Mouse (Mus musculus): ENCODE results near the gene Adcy5.
A peak's percentile ranks its signal among the peaks of the same experiment; 100 is the strongest.

Gene Adcy5

GRCm38 (mm10) chr16:35208796-35209195, 54.1 kb downstream of the Adcy5 start:
- DNase-seq = no peak

- DNase-seq = no peak
Measured at GRCm38 (mm10) chr16:35209753-35210152, 55.1 kb downstream of the Adcy5 start.

GRCm38 (mm10) chr16:35215047-35215446, 60.4 kb downstream of the Adcy5 start:
- DNase-seq = no peak

GRCm38 (mm10) chr16:35215498-35215897, 60.8 kb downstream of the Adcy5 start:
- no peak for DNase-seq

- DNase-seq = peak; percentile 45 to 59
Measured at GRCm38 (mm10) chr16:35216826-35217491, 62.3 kb downstream of the Adcy5 start.

GRCm38 (mm10) chr16:35220412-35220811, 65.7 kb downstream of the Adcy5 start:
- DNase-seq = no peak

- DNase-seq = no peak
Measured at GRCm38 (mm10) chr16:35221581-35221980, 66.9 kb downstream of the Adcy5 start.

GRCm38 (mm10) chr16:35223930-35224329, 69.3 kb downstream of the Adcy5 start:
- no peak for DNase-seq

GRCm38 (mm10) chr16:35224716-35225115, 70.0 kb downstream of the Adcy5 start:
- no peak for DNase-seq

GRCm38 (mm10) chr16:35229582-35229981, 74.9 kb downstream of the Adcy5 start:
- no peak for DNase-seq

GRCm38 (mm10) chr16:35232153-35232750, 77.6 kb downstream of the Adcy5 start:
- DNase-seq = no peak

- DNase-seq = no peak
Measured at GRCm38 (mm10) chr16:35233329-35233728, 78.7 kb downstream of the Adcy5 start.

GRCm38 (mm10) chr16:35237091-35237490, 82.4 kb downstream of the Adcy5 start:
- DNase-seq = no peak

- DNase-seq = no peak
Measured at GRCm38 (mm10) chr16:35239318-35239965, 84.8 kb downstream of the Adcy5 start.

- DNase-seq = no peak
Measured at GRCm38 (mm10) chr16:35239966-35240730, 85.5 kb downstream of the Adcy5 start.

GRCm38 (mm10) chr16:35247364-35247763, 92.7 kb downstream of the Adcy5 start:
- DNase-seq = no peak

- no peak for DNase-seq
Measured at GRCm38 (mm10) chr16:35248825-35249224, 94.1 kb downstream of the Adcy5 start.

- no peak for DNase-seq
Measured at GRCm38 (mm10) chr16:35249763-35250162, 95.1 kb downstream of the Adcy5 start.

- no peak for DNase-seq
Measured at GRCm38 (mm10) chr16:35251690-35252089, 97.0 kb downstream of the Adcy5 start.

- no peak for DNase-seq
Measured at GRCm38 (mm10) chr16:35252967-35253366, 98.3 kb downstream of the Adcy5 start.

- DNase-seq = no peak
Measured at GRCm38 (mm10) chr16:35255981-35256380, 101.3 kb downstream of the Adcy5 start.

GRCm38 (mm10) chr16:35270353-35270934, 115.8 kb downstream of the Adcy5 start:
- DNase-seq = peak; percentile 72 to 84

- no peak for DNase-seq
Measured at GRCm38 (mm10) chr16:35270945-35271344, 116.3 kb downstream of the Adcy5 start.

Measured in lung, adult 18-20 months (tissue).